Mouse (Mus musculus): ENCODE measurements around the gene Pwwp2b. TPM values are rescaled to one million over a fixed set of nuclear protein-coding genes. Genes with fewer than 3 reads are reported as not detected.

The Pwwp2b gene
- total RNA-seq, 2 experiments from 2014 or later = 18.2 to 21.0 TPM

DNA sequence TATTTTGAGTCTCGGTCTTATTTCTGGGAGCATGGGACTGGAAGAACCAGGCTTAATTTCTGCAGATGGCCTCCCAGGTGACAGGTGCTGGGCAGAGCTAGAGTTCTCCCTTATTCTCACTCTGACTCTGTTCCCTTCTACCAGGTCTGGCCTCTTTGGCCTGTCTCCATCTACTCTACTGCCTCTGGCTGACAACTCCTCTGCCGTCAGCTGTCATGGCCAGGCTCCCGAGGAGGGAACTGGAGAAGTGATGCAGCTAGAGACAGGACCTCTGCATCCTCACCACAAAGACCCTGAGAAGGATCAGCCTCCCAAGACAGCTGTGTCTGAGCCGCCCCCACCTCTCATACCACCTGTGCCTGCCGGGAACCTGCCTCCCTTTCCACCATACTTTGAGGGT lies 6.3 kb downstream of the Pwwp2b start:
- no peak for DNase-seq (ENCODE audit: low spot score in 2 of 2)

DNA sequence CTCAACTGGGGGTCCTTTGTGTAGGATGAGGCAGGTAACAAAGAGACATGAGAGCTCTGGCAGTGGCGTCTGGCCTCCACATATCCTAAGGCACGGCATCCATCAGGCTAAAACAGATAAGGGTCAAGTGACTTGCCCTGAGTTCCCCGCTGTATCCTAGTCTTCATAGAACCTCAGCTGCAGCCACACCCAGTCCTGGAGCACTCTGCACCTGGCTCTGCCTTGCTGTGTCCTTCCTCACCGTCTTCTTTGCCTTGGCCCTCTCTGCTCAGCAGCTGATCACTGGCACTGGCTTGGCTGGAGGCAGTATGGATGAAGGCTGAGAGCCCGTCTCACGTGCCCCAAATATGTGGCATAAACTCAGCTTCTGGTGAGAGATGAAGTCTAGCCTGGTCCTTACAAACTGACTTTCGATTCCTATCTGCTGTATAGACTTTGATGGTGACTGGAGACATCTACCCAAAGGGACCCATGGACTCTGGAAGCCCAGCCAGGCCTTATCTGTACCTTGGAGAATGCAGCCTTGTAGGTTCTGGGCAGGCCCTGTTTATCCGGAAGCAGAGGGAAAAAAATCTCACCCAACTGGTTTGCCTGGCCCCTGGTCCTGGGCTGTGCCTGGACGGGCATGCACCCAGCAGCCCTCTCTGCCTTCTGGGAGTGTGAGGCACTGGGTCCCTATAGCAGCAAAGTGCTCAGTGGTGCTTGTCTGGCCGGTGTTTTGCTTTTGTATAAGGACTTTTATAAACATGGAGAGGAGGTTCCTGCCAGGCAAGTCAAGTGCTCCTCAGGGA lies 9.7 kb downstream of the Pwwp2b start:
- no peak for DNase-seq (ENCODE audit: low spot score in 2 of 2)

DNA sequence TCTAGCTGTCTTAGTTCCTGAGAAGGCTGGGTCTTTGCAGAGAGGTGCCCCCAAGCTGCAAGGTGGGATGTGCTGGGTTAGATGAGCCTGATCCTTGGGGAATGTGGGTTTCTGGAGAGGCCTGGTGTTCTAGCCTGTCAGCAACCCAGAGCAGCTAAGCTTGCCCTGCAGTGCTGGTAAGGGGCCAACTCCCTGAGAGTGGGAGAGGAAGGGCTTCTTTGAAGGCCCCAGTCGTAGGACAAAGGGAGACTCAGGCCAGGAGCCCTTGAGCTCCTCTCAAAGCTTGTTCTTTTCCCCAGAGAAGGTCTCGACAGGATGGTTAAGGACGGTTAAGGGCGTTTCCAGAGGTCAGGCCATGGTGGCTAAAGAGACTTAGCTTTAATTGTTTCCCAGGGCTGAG lies 16.1 kb downstream of the Pwwp2b start:
- no peak for DNase-seq (ENCODE audit: low spot score in 2 of 2)

DNA sequence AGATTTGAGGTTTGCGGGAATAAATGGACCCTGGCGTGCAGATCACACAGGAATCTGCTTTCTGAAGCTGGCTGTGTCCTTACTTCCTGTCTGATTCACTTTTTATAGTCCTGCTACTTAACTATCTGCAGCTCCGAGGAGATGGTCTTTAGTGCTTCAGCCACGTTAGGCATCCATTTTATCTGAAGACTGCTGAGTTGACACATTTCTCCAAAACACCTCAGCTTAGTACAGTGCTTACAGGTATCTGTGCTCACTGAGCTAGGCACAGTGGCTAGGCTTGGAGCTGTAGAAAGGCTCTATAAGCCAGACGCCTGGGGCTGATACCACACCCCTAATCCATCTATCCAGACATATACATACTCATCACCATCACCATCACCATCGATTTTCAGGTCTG lies 17.4 kb downstream of the Pwwp2b start:
- no peak for DNase-seq (ENCODE audit: low spot score in 2 of 2)

DNA sequence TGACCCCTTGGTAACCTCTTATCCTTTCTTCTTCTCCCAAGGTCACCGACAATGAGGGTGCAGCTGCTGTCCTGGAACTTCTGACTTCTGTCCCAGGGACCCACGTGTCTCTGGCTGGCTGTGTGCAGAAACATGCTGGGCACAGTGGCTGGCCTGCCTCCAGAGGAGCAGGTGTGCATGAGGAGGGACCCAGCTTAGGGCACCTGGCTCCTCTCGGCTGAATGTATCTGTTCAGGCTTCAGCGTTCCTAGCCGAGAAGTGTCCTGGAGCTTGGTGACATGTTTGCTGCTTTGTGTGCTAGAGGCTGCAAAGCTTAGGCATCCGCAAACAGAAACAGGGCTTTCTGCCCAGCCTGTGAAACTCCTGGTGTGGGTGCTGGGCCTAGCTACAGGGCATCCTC lies 18.1 kb downstream of the Pwwp2b start:
- DNase-seq (ENCODE audit: low spot score in 2 of 2) = no peak

DNA sequence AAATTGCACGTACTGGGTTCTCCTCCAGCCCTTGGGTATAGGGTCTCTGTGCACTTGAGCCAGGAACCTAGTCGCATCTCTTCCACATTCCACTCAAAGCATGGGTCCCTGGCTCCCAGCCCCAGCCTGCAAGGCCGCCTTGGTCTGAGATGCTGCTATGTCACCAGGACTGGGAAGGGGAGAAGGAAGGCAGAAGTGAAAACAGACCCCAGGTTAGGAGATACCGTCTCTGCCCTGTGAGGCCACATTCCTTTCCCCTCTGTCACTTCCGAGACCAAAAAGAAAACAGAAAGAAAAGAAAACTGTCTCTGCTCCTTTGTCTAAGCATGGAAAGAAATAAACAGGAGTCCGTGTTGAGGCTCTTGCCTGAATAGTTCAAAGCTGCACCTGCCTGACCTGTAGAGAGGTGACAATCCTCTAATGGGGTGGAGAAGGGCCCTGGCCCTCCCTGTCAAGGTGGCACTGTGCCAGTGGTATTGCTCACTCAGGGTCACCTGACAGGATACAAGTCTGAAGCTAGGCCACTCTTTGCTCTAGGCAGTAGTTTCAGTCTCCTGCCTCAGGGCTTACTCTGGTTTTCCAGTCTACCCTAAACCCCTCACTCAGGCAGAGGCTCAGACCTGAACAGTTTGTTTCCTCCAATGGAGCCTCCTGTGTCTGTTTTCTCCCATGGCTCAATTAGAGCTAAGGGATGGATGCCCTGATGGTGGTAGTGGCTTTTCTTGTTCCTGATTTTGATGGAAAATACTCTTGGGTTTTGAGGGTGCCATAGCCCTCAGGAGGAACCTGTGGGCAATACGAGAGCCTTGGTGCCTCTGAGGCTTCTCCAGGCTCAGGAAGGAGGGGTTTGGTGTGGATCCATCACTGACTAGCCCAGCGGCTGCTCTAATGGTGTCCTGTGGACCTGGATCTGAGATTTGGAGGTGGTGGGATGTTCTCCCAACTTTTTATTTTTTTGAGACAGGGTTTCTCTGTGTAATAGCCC lies 18.9 kb downstream of the Pwwp2b start:
- no peak for DNase-seq (ENCODE audit: low spot score in 2 of 2)

DNA sequence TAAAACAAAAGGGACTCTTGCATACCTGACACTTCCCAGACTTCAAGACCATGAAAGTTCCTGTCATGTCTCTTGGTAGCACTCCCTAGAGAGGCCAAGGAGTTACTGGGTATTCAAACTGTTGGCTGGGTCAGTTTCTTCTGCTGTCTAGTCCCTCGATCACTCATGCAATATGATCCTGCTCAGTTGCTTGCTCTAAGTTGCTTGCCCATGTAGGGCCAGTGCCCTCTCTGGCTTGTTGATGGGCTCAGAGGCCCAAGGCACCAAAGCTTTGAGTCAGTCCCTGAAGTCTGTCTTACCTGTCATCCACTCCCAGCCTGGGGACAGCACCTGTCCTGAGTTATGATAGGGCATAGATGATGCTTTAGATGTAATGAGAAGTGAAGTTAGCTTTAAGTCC lies 22.5 kb downstream of the Pwwp2b start:
- no peak for DNase-seq (ENCODE audit: low spot score in 2 of 2)

DNA sequence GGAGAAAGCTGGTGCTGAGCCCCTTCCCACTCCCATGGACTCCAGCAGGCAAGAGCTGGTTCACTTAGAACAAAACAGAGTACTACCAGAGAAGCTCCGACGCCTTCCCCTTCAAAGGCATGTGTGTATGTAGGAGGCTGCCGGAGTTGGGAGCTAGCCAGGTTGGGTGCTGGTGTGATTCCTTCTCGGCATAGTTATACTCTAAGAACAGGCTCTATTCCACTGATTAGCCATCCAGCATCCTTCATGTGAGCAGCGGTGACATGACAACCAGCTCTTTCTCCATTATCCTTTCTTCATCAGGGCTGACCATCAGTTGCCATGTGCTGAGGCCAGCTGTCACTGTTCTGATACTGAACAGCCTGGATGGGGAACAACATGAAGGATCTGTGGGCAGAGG lies 23.6 kb downstream of the Pwwp2b start:
- DNase-seq (ENCODE audit: low spot score in 2 of 2) = no peak

DNA sequence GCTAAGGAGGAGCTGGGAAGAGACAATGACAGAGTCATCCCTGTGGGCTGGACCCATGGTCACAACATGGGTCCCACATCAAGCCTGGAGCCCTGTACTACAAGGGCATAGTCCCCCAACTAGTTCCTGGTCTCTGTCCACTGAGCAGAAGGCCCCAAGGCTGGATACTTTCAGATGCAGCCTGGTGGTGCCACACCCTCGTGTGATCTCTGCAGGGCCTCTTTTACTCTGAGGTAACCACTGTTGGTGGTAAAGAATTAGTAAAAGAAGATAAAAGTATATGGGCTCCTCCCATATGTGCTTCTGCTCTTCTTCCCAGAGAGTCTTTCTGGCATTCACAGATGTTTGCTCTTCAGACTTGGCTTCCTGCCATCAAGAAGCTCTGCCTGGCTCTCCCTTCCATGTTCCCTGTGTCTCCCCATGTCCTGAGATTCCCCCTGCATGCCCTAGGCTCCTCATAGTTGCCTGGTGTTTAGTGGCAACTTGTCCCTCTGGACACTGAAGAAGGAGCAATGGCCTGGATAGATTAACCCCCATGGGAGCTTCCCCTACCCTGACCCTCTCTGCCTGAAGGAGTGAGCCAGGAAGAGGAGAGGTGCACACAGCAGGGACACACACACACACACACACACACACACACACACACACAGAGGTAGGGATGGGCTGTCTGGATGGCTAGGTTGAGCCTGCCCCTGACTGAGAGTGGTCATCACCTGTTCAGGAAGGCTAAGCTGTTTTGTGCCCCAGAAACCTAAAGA lies 24.5 kb downstream of the Pwwp2b start:
- DNase-seq (ENCODE audit: low spot score in 2 of 2) = no peak

DNA sequence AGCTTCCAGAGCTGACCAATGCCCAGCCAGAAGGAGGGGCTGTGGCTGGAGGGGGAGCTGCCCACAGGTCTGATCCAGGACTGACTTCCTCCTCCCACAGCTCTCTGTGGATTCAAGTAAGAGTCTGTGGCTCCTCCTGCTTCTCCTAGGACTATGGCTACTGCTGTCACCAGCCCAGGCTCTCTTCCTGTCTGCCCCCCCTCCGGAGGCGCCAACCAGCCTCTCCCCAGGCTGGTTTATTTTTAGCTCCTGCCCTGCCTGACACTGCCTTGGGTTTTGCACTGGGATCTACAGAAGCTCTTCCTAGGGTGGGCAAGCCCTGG lies 25.1 kb downstream of the Pwwp2b start:
- no peak for DNase-seq (ENCODE audit: low spot score in 2 of 2)

DNA sequence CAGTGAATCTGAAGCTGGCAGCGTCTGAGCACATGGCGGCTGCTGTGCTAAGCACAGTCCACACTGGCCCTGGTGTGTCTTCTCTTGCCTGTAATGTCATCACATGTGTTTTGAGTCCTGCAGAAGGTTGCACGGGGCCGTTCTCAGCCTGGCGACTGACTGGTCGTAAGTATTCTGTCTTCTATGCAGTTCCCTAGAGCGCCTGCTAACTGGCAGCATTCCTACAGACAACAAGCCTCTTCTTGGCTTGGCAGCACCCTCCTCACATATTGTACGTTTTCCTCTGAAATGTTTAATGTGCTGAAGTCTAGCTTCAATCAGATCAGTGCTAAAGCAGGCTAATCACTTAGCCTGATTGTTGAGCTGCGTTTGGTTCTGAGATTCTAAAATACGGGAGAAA lies 27.3 kb downstream of the Pwwp2b start:
- DNase-seq (ENCODE audit: low spot score in 2 of 2) = no peak

DNA sequence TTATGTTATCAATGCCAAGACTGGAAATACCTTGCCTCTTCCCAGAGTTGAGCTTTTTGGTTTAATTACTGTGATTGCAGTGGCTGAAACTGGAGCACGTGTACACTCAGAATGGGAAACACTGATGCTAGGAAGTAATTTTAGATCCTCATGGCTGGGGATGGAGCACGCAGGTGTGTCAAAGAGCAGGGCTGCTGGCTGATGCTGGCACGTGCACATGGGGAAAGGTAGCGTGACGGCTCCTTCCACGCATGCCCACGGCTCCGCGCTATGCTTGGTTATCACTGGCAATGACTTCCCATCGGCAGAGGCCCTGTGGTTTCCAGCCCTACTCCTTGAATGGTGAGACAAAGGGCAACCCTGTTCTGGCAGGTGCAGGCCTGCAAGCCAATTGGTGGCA lies 27.9 kb downstream of the Pwwp2b start:
- no peak for DNase-seq (ENCODE audit: low spot score in 2 of 2)

DNA sequence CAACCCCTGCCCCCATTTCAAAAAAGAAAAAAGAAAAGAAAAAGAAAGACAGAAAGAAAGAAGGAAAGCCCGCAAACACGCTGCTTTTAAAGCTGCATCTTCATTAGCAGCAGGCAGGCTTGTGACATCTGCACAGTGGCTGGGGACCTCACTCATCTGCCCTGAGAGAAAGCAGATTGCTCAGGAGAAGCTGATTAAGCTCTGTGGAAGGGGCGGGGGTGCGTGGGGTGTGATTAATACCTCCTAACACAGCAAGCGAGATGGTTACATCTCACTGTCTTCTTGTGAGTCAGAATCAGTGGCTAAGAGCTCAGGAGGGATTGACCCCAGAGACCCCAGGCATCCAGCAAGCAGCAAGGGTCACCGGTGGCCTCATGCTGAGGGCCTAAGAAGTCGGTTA lies 29.3 kb downstream of the Pwwp2b start:
- DNase-seq (ENCODE audit: low spot score in 2 of 2) = no peak

DNA sequence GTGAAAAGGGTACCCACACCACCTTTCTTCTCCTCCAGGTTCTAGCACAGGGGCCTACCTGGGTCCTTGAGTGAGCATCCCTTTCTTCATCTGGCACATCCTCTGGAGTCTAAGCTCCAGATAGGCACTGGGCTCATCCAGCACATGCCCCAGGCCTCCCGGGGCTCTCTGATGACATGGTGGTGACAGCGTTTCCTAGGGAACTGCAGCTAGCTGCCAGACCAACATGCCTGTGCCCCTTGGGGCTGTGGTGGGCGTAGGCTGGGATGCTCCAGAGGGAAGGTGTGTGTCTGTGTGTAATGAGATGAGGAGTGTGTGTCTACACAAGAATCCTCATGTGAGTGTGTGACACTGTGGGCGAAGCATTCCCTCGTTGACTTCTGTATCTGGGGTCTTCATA lies 31.3 kb downstream of the Pwwp2b start:
- DNase-seq (ENCODE audit: low spot score in 2 of 2) = no peak

DNA sequence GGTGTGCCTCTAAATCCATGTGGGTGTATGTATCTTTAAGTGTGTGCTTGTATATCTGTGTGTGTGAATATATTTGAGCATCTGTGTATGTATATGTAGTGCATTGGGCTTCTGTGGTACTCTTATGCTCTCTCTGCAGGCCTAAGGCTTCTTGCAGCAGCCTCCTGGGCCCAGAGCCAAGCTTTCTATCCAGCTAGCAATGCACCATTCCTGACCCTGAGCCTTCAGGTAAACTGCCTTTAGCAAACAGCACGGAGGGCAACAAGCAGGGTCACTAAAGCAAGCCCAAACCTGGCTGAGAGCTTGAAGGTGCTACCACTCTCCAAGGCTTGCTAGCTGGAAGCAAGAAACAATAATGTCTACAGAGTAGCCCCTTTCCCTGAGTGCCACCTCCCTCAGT lies 31.8 kb downstream of the Pwwp2b start:
- no peak for DNase-seq (ENCODE audit: low spot score in 2 of 2)

DNA sequence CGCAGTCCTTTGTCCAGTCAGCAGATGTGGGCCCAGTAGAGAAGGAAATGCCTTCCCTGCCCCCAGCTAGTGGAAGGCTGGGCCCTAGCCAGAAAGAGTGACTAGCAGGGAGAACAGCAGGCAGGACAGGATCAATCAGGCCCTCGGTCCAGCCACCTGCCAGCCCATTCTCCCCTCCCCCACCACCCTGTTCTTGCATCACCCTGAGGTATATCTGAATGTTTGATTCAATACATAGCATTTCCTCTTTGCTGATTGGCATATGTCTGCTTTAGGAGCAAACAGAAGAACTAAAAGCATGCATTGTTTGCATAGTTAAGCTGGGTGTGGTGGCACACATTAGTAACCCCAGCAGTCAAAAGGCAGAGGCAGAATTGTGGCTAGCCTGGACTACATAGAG lies 32.9 kb downstream of the Pwwp2b start:
- DNase-seq (ENCODE audit: low spot score in 2 of 2) = no peak

DNA sequence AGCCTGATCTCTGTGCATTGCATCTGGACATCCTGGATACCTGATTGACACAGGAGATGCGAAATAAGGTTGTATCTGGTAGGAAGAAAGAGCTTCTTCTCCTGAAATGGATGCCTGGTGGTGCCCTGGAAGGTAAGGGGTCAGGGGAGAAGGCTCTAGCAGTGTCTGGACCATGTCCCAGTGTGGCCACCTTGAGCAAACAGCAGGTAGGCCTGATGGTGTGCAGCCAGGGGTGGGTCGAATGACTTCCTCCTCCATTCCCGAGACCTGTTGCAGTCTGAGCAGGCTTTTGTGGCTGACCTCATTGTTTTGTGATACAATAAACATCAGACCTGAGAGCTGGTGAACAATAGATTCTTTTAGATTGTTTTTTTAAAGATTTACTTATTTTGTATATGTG lies 33.8 kb downstream of the Pwwp2b start:
- no peak for DNase-seq (ENCODE audit: low spot score in 2 of 2)

DNA sequence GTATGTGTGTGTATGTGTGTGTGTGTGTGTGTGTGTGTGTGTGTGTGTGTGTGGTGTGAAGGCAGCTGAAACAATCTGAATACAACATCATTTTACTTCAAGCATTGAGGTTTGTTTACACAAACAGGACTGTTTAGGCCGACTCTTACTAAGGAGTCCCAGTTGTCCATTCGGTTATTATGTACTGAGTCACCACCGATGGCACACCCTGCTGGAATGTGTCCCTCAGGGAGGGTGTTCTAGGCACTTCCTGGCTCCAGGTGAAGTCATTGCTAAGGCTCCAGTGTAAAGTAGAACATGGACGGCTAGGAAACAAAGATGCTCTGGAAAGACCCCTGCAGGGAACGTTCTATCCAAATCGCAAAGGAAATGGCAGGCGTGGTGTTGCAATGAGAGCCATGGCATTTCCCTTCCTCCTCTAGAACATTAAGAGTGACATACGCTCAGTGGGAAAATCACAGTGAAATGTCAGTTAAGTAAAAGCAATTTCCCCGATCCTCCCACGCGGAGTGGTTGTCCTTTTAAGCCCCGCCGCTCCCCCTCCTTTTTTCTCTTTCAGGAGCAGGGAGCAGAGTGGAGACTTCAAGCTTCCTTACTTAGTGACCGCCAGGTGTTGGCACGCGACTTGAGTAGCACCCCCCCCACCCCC lies 37.1 kb downstream of the Pwwp2b start:
- DNase-seq (ENCODE audit: low spot score in 2 of 2) = no peak

DNA sequence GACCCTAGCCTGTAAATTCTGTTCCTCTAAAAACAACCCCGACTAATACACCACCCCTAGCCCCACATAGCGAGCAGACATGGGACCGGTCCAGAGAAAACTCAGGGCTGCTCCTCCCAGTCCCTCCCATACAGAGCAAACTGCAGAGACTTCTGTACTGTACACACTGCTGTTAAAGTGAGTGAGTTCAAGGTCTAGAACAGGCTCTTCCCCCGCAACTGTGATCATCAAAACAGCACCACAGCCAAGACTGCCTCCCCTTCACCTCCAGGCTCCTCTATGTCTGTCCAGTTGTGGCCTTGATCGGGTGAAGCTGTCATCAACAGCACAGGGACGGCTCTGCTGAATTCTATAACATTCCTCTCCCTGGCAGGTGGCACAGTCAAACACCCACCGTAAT lies 40.3 kb downstream of the Pwwp2b start:
- no peak for DNase-seq (ENCODE audit: low spot score in 2 of 2)

DNA sequence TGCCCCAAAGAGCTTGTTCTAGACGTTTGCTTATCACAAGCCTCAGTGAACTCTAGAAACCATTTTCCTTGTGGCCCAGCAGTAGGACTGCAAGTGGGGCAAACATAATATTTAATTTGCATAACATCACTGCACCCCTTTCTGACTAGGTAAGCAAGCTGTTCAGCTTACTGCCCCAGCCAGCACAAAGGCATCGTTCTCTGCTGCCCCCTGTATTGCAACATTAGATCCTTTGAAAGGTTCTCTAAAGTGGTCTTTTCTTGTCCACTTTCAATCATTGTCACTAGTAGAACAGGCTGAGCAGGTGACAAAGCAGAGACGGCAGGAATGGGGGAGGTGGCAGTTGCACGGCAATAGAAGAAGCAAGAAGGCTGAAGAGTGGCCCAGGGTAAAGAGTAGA lies 45.1 kb downstream of the Pwwp2b start:
- no peak for DNase-seq (ENCODE audit: low spot score in 2 of 2)

DNA sequence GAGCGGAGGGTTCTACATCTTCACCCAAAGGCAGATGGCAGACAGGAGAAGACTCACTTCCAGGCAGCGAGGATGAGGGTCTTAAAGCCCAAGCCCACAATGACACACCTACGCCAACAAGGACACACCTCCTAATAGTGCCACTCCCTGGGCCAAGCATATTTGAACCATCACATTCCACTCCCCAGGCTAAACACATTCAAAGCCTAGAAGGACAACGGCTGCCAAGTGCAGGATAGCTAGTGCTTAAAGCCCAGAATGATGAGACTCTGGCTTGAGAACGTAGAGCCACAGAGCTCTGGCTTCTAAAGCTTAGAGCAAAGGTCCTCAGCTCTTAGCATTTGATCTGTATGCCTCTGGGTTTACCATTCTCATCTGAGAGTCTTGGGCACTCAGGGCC lies 45.8 kb downstream of the Pwwp2b start:
- DNase-seq (ENCODE audit: low spot score in 2 of 2) = no peak

All from adrenal gland, postnatal 4 days (tissue).